Mouse (Mus musculus) embryonic stem cell, embryonic (primary cell): Measurements from ENCODE around the gene Gadd45b.

ENCODE experiments used
- CTCF ChIA-PET, 4 experiments: fragments of 300-600 bp in 2 of 4; fragments of 350-600 bp in 2 of 4; sonication (Branson Sonifier 250); formaldehyde crosslinking; loops; one replicate each; lab custom pipeline; 2022; ENCODE audit warnings: inconsistent platforms in 2 of 4; lab: Charles Lee
- POLR2A ChIA-PET, 4 experiments: fragments of 300-600 bp in 2 of 4; fragments of 350-600 bp in 2 of 4; sonication (Branson Sonifier 250); formaldehyde crosslinking; loops; one replicate each; lab custom pipeline; 2022; ENCODE audit warnings: antibody characterized with exemption in 4 of 4, inconsistent platforms in 1 of 4; lab: Charles Lee

Gadd45b gene

DNA sequence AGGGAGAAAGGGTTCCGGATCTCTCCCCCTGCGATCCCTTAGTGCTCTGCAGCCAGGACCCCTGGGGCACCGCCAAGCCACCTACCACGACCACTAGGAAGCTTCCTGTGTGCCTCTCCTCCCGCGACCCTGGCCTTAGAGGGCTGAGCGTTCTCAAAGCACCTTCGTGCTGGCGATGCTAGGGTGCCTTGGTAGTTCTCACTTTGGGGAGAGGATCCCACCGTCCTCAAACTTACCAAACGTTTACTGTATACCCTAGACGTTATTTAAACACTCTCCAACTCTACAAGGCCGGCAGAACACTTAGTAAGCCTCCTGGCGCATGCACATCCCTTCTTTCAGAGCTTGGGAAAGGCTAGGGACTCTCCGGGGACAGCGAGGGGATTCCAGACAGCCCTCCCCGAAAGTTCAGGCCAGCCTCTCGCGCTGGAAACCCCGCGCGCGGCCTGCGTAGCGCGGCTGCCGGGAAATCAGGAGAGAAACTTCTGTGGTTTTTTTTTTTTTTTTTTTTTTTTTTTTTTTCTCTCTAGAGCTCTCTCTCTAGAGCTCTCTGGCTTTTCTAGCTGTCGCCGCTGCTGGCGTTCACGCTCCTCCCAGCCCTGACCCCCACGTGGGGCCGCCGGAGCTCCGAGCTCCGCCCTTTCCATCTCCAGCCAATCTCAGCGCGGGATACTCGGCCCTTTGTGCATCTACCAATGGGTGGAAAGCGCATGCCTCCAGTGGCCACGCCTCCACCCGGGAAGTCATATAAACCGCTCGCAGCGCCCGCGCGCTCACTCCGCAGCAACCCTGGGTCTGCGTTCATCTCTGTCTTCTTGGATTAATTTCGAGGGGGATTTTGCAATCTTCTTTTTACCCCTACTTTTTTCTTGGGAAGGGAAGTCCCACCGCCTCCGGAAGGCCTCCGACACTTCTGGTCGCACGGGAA lies at the start of gene Gadd45b:
Gene Gadd45b, plus strand, starts transcription at position 775 of the 928 bp plus-strand sequence.
- POLR2A ChIA-PET = interaction anchor here (0.5 to 26.8 kb wide), 339 partner anchors 4 to 1076 kb away, joined by 3 to 1108 read pairs (median 5); partner anchors contain the start of genes Timm13 (in 4 of the 4), Ap3d1 (in 3 of the 4), Gng7 (in 3 of the 4) and Lmnb2 (in 3 of the 4)
- CTCF ChIA-PET = interaction anchor here (0.5 to 5.7 kb wide), 92 partner anchors 8 to 641 kb away, joined by 3 to 105 read pairs (median 5); partner anchors contain the start of genes Ap3d1 (in 1 of the 4), Atp8b3 (in 1 of the 4), Gng7 (in 1 of the 4) and Lmnb2 (in 1 of the 4)

DNA sequence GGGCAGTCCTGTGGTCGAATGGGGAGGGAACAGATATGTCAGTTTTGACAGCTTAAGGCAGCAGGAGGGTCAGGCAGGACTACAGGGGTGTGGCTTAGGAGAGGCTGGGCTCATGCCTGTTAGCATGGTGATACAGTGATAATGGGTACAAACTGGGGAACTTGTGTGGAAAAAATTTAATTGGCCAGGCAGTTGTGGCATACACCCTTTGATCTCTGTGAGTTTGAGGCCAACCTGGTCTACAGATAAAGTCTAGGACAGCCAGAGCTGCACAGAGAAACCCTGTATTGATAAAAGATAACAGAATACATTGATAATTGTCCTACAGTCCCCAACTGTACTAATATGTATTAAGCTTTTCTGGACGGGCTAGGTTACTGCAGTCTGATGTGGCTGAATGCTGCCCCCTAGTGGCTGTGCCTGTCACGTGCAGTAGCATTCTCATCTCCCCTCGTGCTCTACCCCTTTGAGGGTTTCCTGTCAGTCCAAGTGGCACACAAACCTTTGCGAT lies 49.7 kb upstream of the Gadd45b start:
- ChIA-PET CTCF (interaction anchor here (0.5 to 13.2 kb wide), 105 partner anchors 9 to 671 kb away, joined by 3 to 353 read pairs (median 6); partner anchors contain the start of genes Tmprss9 (in 4 of the 4), Amh (in 3 of the 4), Jsrp1 (in 2 of the 4) and Lmnb2 (in 2 of the 4)), POLR2A (interaction anchor here in 3 of 4 experiments (0.6 to 5.5 kb wide), 20 partner anchors 9 to 202 kb away, joined by 3 to 42 read pairs (median 4); partner anchors contain the start of genes Gadd45b (in 3 of the 3), Ap3d1 (in 1 of the 3) and Tmprss9 (in 1 of the 3))

DNA sequence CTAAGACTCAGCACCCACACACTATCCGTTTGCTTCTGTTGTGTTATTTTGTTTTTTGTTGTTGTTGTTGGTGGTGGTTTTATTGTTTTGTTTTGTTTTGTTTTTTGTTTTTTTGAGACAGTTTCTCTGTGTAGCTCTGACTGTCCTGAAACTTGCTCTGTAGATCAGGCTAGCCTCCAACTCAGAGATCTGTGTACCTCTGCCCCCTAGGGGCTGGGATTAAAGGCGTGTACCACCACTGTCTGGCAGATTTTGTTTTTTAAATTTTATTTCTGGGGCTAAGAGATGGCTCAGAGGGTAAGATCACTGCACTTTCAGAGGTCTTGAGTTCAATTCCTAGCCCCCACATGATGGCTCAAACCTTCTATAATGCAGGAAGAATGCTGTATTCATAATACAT lies 49.0 kb upstream of the Gadd45b start:
- ChIA-PET CTCF (interaction anchor here (0.5 to 13.2 kb wide), 229 partner anchors 9 to 1198 kb away, joined by 3 to 353 read pairs (median 5); partner anchors contain the start of genes Amh (in 4 of the 4), Tmprss9 (in 4 of the 4), Gng7 (in 3 of the 4) and Lmnb2 (in 3 of the 4)), POLR2A (interaction anchor here (0.5 to 5.5 kb wide), 64 partner anchors 8 to 295 kb away, joined by 3 to 42 read pairs (median 4); partner anchors contain the start of genes Gadd45b (in 3 of the 4), Timm13 (in 2 of the 4), Tmprss9 (in 2 of the 4) and Ap3d1 (in 1 of the 4))

GRCm38 (mm10) chr10:80881301-80881700 lies 48.6 kb upstream of the Gadd45b start:
- CTCF ChIA-PET = interaction anchor here (0.5 to 13.2 kb wide), 231 partner anchors 8 to 1198 kb away, joined by 3 to 353 read pairs (median 5); partner anchors contain the start of genes Amh (in 4 of the 4), Gadd45b (in 4 of the 4), Tmprss9 (in 4 of the 4) and Gng7 (in 3 of the 4)
- POLR2A ChIA-PET = interaction anchor here (0.5 to 5.5 kb wide), 73 partner anchors 8 to 295 kb away, joined by 3 to 42 read pairs (median 4); partner anchors contain the start of genes Gadd45b (in 3 of the 4), Timm13 (in 3 of the 4), Tmprss9 (in 2 of the 4) and Ap3d1 (in 1 of the 4)

DNA sequence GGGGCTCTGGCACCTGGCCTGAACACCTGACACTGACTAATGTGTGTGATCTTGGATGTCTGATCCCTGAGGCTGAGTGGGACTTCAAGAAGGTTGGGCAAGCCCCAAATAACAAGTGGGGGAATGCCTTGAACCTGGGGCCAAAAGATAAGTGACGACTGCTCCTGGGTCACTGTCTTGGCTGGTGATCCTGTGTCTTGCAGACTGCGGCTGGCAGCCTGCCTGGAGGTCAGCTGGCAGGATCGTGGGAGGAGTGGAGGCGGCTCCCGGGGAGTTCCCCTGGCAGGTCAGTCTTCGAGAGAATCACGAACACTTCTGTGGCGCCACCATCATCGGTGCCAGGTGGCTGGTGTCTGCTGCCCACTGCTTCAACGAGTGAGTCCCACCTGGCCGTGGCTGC lies 42.7 kb upstream of the Gadd45b start:
- POLR2A ChIA-PET = interaction anchor here in 2 of 4 experiments (1.3 to 4.5 kb wide), 4 partner anchors 12 to 44 kb away, joined by 3 to 32 read pairs (median 13); partner anchors contain the start of genes Gadd45b (in 1 of the 2), Lmnb2 (in 1 of the 2) and Timm13 (in 1 of the 2)

GRCm38 (mm10) chr10:80895100-80895499 lies 34.8 kb upstream of the Gadd45b start:
- ChIA-PET CTCF (interaction anchor here (0.9 to 4.6 kb wide), 7 partner anchors 14 to 96 kb away, joined by 3 to 21 read pairs (median 4); partner anchors contain the start of gene Amh (in 1 of the 4)), POLR2A (interaction anchor here in 3 of 4 experiments (0.7 to 2.9 kb wide), 19 partner anchors 10 to 121 kb away, joined by 3 to 19 read pairs (median 3); partner anchors contain the start of gene Gadd45b (in 3 of the 3))

More for the DNA sequence above, 42.7 kb upstream of the Gadd45b start:
- CTCF ChIA-PET = interaction anchor here in 2 of 4 experiments (1.2 to 13.2 kb wide), 2 partner anchors 103 to 110 kb away, joined by 4 to 353 read pairs; no protein-coding TSS in a partner anchor

- ChIA-PET CTCF (interaction anchor here (0.9 to 4.6 kb wide), 9 partner anchors 12 to 99 kb away, joined by 3 to 21 read pairs (median 4); partner anchors contain the start of gene Amh (in 1 of the 4)), POLR2A (interaction anchor here in 3 of 4 experiments (0.6 to 2.9 kb wide), 24 partner anchors 9 to 298 kb away, joined by 3 to 19 read pairs (median 4); partner anchors contain the start of genes Gadd45b (in 3 of the 3), Dot1l (in 1 of the 3) and Lmnb2 (in 1 of the 3))
Measured at GRCm38 (mm10) chr10:80895697-80896096, 34.2 kb upstream of the Gadd45b start.

DNA sequence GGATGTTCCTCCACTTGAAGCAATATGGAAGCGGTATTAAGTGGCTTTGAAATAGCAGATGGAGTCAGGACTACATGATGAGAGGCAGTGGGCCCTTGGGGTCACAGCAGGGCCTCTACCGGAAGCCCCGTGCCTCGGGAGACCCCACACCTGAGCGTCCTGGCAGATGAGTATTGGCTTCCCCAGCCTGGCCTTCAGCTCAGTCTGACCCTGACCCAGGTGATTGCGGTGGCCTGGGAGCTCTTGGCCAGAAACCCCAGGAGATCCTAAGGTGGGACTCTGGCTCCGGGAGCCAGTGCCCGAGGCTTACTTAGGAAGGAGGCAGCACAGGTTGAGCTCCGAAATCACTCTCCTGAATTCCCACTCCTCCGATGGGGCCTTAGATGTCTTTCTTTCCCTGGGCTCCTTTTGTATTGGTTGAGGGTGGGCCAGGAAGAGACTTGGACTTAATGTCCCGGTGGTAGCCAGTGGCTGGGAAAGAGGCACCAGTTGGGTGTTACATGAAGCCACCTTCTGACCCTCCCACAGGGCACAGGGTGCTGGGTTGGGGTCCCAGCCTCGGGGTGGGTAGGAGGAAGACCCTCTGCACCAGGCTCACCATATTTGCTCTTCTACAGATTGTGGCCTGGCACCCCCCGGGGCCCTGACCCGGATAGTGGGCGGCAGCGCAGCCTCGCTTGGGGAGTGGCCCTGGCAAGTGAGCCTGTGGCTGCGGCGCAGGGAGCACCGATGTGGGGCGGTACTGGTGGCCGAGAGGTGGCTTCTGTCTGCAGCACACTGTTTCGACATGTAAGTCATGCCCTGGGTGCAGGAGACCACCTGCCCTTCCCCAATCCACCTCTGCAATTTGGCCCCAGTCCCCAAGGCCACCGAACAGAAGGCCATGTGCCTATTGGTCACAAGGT lies 33.0 kb upstream of the Gadd45b start:
- ChIA-PET POLR2A (interaction anchor here in 3 of 4 experiments (0.6 to 4.0 kb wide), 18 partner anchors 8 to 297 kb away, joined by 3 to 22 read pairs (median 4); partner anchors contain the start of genes Gadd45b (in 3 of the 3), Amh (in 1 of the 3), Dot1l (in 1 of the 3) and Lmnb2 (in 1 of the 3)), CTCF (interaction anchor here in 3 of 4 experiments (0.5 to 4.6 kb wide), 10 partner anchors 13 to 392 kb away, joined by 3 to 21 read pairs (median 5); no protein-coding TSS in a partner anchor)

- ChIA-PET CTCF (interaction anchor here in 2 of 4 experiments (0.8 to 4.6 kb wide), 5 partner anchors 17 to 548 kb away, joined by 3 to 21 read pairs (median 5); no protein-coding TSS in a partner anchor), POLR2A (interaction anchor here in 3 of 4 experiments (0.7 to 4.0 kb wide), 9 partner anchors 9 to 155 kb away, joined by 3 to 22 read pairs (median 4); partner anchors contain the start of genes Gadd45b (in 2 of the 3) and Lmnb2 (in 1 of the 3))
Measured at GRCm38 (mm10) chr10:80897861-80898510, 31.9 kb upstream of the Gadd45b start.

GRCm38 (mm10) chr10:80899074-80899473 lies 30.8 kb upstream of the Gadd45b start:
- CTCF ChIA-PET = interaction anchor here in 1 of 4 experiments (4.6 kb wide), 1 partner anchor 18 kb away, joined by 21 read pairs; no protein-coding TSS in a partner anchor
- POLR2A ChIA-PET = interaction anchor here in 3 of 4 experiments (0.5 to 4.0 kb wide), 9 partner anchors 10 to 245 kb away, joined by 3 to 22 read pairs (median 6); partner anchors contain the start of gene Lmnb2 (in 1 of the 3)

GRCm38 (mm10) chr10:80899591-80900317 lies 30.1 kb upstream of the Gadd45b start:
- POLR2A ChIA-PET = interaction anchor here (0.5 to 5.8 kb wide), 74 partner anchors 8 to 393 kb away, joined by 3 to 64 read pairs (median 4); partner anchors contain the start of genes Gadd45b (in 4 of the 4), Lmnb2 (in 3 of the 4), Map2k2 (in 2 of the 4) and Slc39a3 (in 2 of the 4)

GRCm38 (mm10) chr10:80900318-80901247 lies 29.3 kb upstream of the Gadd45b start, which contains the start of gene Timm13:
Gene Timm13 (minus strand): TSS chr10:80900969.
- POLR2A ChIA-PET = interaction anchor here (0.5 to 5.8 kb wide), 84 partner anchors 9 to 1031 kb away, joined by 3 to 64 read pairs (median 4); partner anchors contain the start of genes Gadd45b (in 4 of the 4), Lmnb2 (in 3 of the 4), Map2k2 (in 3 of the 4) and Ap3d1 (in 2 of the 4)
- CTCF ChIA-PET = interaction anchor here (0.5 to 3.0 kb wide), 31 partner anchors 17 to 704 kb away, joined by 3 to 21 read pairs (median 3); partner anchors contain the start of genes Gadd45b (in 2 of the 4), Diras1 (in 1 of the 4) and Lmnb2 (in 1 of the 4)

More at GRCm38 (mm10) chr10:80899591-80900317, 30.1 kb upstream of the Gadd45b start:
- CTCF ChIA-PET = interaction anchor here (0.5 to 3.0 kb wide), 21 partner anchors 17 to 393 kb away, joined by 3 to 21 read pairs (median 4); partner anchors contain the start of genes Gadd45b (in 2 of the 4) and Lmnb2 (in 1 of the 4)
